Mouse (Mus musculus) ES-Bruce4 (cell line): Measurements from ENCODE around the gene A630023A22Rik. TPM values are rescaled to one million over a fixed set of nuclear protein-coding genes. Genes with fewer than 3 reads are reported as not detected.

Experiments used
- H3K27ac ChIP-seq: 2 replicates; pipeline ENCODE4 v1.5.1; 2012; ENCODE audit warnings: low read length, inconsistent platforms; ENCODE audit not compliant: insufficient read depth
- H3K27me3 ChIP-seq: 2 replicates; pipeline ENCODE4 v1.6.1; 2012; ENCODE audit warnings: mild to moderate bottlenecking, low read length, inconsistent platforms; ENCODE audit not compliant: control insufficient read depth, poor library complexity, insufficient read depth, severe bottlenecking
- H3K36me3 ChIP-seq: 2 replicates; pipeline ENCODE4 v1.6.1; 2012; ENCODE audit warnings: inconsistent platforms, mild to moderate bottlenecking, low read length, moderate library complexity; ENCODE audit not compliant: control insufficient read depth, poor library complexity, insufficient read depth, severe bottlenecking
- H3K4me1 ChIP-seq: one replicate; pipeline ENCODE4 v1.8.1; 2011; ENCODE audit warnings: low read length; ENCODE audit not compliant: control insufficient read depth, insufficient read depth
- H3K4me3 ChIP-seq: 2 replicates; pipeline ENCODE4 v1.5.1; 2011; ENCODE audit warnings: low read depth, mild to moderate bottlenecking, low read length
- H3K9ac ChIP-seq: 2 replicates; pipeline ENCODE4 v1.6.1; 2012; ENCODE audit warnings: low read depth, mild to moderate bottlenecking, inconsistent platforms; ENCODE audit not compliant: poor library complexity, severe bottlenecking
- H3K9me3 ChIP-seq: replicated peaks from 2 replicates; pipeline ENCODE4 v1.6.1; 2012; ENCODE audit warnings: mild to moderate bottlenecking, low read length, inconsistent platforms; ENCODE audit not compliant: control insufficient read depth, poor library complexity, insufficient read depth, severe bottlenecking
- CTCF ChIP-seq: IDR thresholded peaks from one replicate; pipeline ENCODE4 v1.8.1; 2011; ENCODE audit warnings: low read depth, low read length
- EP300 ChIP-seq: IDR thresholded peaks from 2 replicates; pipeline ENCODE4 v1.6.1; 2011; ENCODE audit warnings: low read depth, low read length; ENCODE audit not compliant: insufficient read depth
- POLR2A ChIP-seq: IDR thresholded peaks from one replicate; pipeline ENCODE4 v1.8.1; 2011; ENCODE audit warnings: low read length; ENCODE audit not compliant: insufficient read depth
- polyA plus RNA-seq: library from polyadenylated mRNA; stranded (reverse); fragments of >200 nt; gene quantifications from 2 replicates; pipeline ENCODE4 v1.2.4, GENCODE M21; 2011; ENCODE audit warnings: low read depth; ENCODE audit not compliant: missing spikeins, insufficient read depth, insufficient read length

A630023A22Rik gene
- polyA plus RNA-seq, 1 experiment, result not detected

GRCm38 (mm10) chr14:34091475-34091874, 11.1 kb downstream of the A630023A22Rik start:
- TF ChIP-seq EP300 (no peak), POLR2A (no peak), CTCF (no peak)
- Histone ChIP-seq H3K9ac (no peak overlapping the region), H3K27me3 (no peaks in the 10 kb centered on the region), H3K4me1 (no peaks in the 10 kb centered on the region), H3K27ac (no peak overlapping the region), H3K4me3 (no peak overlapping the region), H3K9me3 (no peaks in the 10 kb centered on the region), H3K36me3 (no peaks in the 10 kb centered on the region)

- Histone ChIP-seq H3K9ac (no peak overlapping the region), H3K4me1 (peaks cover 5% of the 10 kb centered on the region), H3K4me3 (no peak overlapping the region), H3K9me3 (no peaks in the 10 kb centered on the region), H3K36me3 (no peaks in the 10 kb centered on the region), H3K27ac (no peak overlapping the region), H3K27me3 (no peaks in the 10 kb centered on the region)
- TF ChIP-seq CTCF, result no peak
- TF ChIP-seq EP300, result no peak
- no peak for TF ChIP-seq POLR2A
Measured at GRCm38 (mm10) chr14:34089796-34090195, 12.8 kb downstream of the A630023A22Rik start.

- peaks cover 8% of the 10 kb centered on the region for H3K4me1 ChIP-seq
Measured at GRCm38 (mm10) chr14:34087856-34088398, 14.6 kb downstream of the A630023A22Rik start.

GRCm38 (mm10) chr14:34086806-34087205, 15.7 kb downstream of the A630023A22Rik start:
- Histone ChIP-seq H3K4me3 (no peak overlapping the region), H3K27me3 (no peaks in the 10 kb centered on the region), H3K4me1 (peaks cover 8% of the 10 kb centered on the region), H3K27ac (no peak overlapping the region), H3K9me3 (no peaks in the 10 kb centered on the region), H3K36me3 (no peaks in the 10 kb centered on the region), H3K9ac (no peak overlapping the region)
- no peak for TF ChIP-seq POLR2A
- TF ChIP-seq CTCF, result no peak
- TF ChIP-seq EP300, result no peak

More at GRCm38 (mm10) chr14:34087856-34088398, 14.6 kb downstream of the A630023A22Rik start:
- no peak overlapping the region for H3K4me3 ChIP-seq
- H3K36me3 ChIP-seq, result no peaks in the 10 kb centered on the region
- no peaks in the 10 kb centered on the region for H3K27me3 ChIP-seq
- no peak overlapping the region for H3K27ac ChIP-seq
- TF ChIP-seq EP300 (no peak), POLR2A (no peak), CTCF (no peak)
- H3K9me3 ChIP-seq, result no peaks in the 10 kb centered on the region
- H3K9ac ChIP-seq, result no peak overlapping the region

- H3K4me1 ChIP-seq, result peaks cover 8% of the 10 kb centered on the region
- TF ChIP-seq POLR2A (no peak), EP300 (peak; percentile 54; the same call in 1 of the 2 replicates), CTCF (no peak)
- no peaks in the 10 kb centered on the region for H3K27me3 ChIP-seq
Measured at GRCm38 (mm10) chr14:34085731-34086130, 16.8 kb downstream of the A630023A22Rik start, which contains the start of gene Anxa8. Gene Anxa8 (plus strand): TSS chr14:34085981.

GRCm38 (mm10) chr14:34080321-34080997, 22.1 kb downstream of the A630023A22Rik start:
- no peak for TF ChIP-seq POLR2A
- peak; percentile 89 for TF ChIP-seq CTCF
- TF ChIP-seq EP300, result no peak
- no peak overlapping the region for H3K4me3 ChIP-seq
- no peaks in the 10 kb centered on the region for H3K9me3 ChIP-seq
- H3K4me1 ChIP-seq, result peaks cover 6% of the 10 kb centered on the region
- no peaks in the 10 kb centered on the region for H3K36me3 ChIP-seq
- no peak overlapping the region for H3K9ac ChIP-seq
- no peak overlapping the region for H3K27ac ChIP-seq
- no peaks in the 10 kb centered on the region for H3K27me3 ChIP-seq

More at GRCm38 (mm10) chr14:34085731-34086130, 16.8 kb downstream of the A630023A22Rik start, which contains the start of gene Anxa8:
- H3K9ac ChIP-seq, result no peak within 1 kb of the TSS
- peak within 1 kb of the TSS; percentile 42 for H3K27ac ChIP-seq
- H3K4me3 ChIP-seq, result no peak within 1 kb of the TSS
- H3K36me3 ChIP-seq, result no peaks in the 10 kb centered on the region
- H3K9me3 ChIP-seq, result no peaks in the 10 kb centered on the region
